Mouse (Mus musculus): ENCODE data around the gene Spata31d1a. TPM values are rescaled to one million over a fixed set of nuclear protein-coding genes. Genes with fewer than 3 reads are reported as not detected.
A peak's percentile ranks its signal among the peaks of the same experiment; 100 is the strongest.
"Not testable (repeated sequence)": the region's sequence is repeated elsewhere in the genome, so short reads cannot be mapped to it uniquely, and the experiment has no call there.

The Spata31d1a gene
- total and polyA plus RNA-seq, 3 experiments = 0.19 TPM; not detected in 2

DNA sequence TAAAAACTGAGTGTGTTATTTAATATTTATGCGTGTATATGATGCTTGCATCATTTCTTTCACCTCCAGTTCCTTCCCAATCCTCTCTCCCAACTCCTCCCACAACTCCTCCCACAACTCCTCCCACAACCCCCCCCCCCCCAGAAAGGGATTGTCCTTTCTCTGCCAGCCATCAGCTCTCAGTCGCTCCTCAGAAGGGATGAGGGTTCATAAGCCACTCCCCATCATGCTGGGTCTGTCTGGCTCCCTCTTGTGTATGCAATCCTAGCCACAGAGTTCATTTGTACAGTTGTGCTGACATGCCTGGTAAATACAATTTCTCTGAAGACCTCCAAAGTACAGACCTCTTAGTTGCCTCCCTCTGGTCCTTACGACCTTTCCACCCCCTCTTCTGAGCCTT is 25.1 kb upstream of the Spata31d1a start:
- Histone ChIP-seq H3K27me3 (replicated peaks) (peaks cover 1% of the 10 kb centered on the region), H3K4me1 (ENCODE audit: control insufficient read depth in 1 of 2, insufficient read depth in 2 of 2) (peaks cover 4 to 5% of the 10 kb centered on the region in 2 experiments), H3K79me2 (replicated peaks; ENCODE audit: control insufficient read depth, extremely low read depth, insufficient read depth, poor library complexity, severe bottlenecking) (no peaks in the 10 kb centered on the region), H3K9ac (ENCODE audit: insufficient read depth, low read depth) (no peak overlapping the region), H3K4me2 (ENCODE audit: insufficient read depth, low read depth, poor library complexity, severe bottlenecking) (no peak overlapping the region), H3K4me3 (replicated peaks in 1 of 3; ENCODE audit: low read depth in 2 of 3, low read length in 2 of 3, poor library complexity in 1 of 3) (no peak overlapping the region), H3K9me3 (replicated peaks; ENCODE audit: low read length) (no peaks in the 10 kb centered on the region), H3K27ac (ENCODE audit: insufficient read depth, low read depth) (no peak overlapping the region), H3K36me3 (replicated peaks in 1 of 2; ENCODE audit: control insufficient read depth in 1 of 2, insufficient read depth in 1 of 2, low read length in 1 of 2) (no peaks in the 10 kb centered on the region)
- peak; percentile 40 for DNase-seq (ENCODE audit: extremely low read depth)
- in situ Hi-C loops (cut with MboI; ENCODE audit: low pct_ligation_motif_present, low pct_unique_long_range_greater_than_20kb, low sequenced_read_pairs) = loop anchor here (25.0 kb wide), 1 partner anchor 1123 kb away; the partner anchor contains the start of gene Slc28a3
- dilution Hi-C loops (cut with MboI; ENCODE audit: extremely low pct_ligation_motif_present, extremely low pct_unique_long_range_greater_than_20kb, low sequenced_read_pairs) = no loop called here
- TF ChIP-seq MEF2A (IDR thresholded peaks at IDR 0.05; ENCODE audit: borderline replicate concordance, low read depth, low read length) (no peak), MAZ (IDR thresholded peaks at IDR 0.05; ENCODE audit: low read depth, low read length) (0 out of 2 replicates have a peak, but pooled peaks have one; percentile 22), CTCF (conservative IDR thresholded peaks at IDR 0.05 in 1 of 2, IDR thresholded peaks at IDR 0.05 in 1 of 2; ENCODE audit: low read depth in 2 of 2, low read length in 2 of 2) (peak in 1 of 2 experiments; percentile 50; a peak in 2 of 4 replicates), ZNF384 (IDR thresholded peaks at IDR 0.05; ENCODE audit: low read depth, low read length) (no peak), SMC3 (IDR thresholded peaks at IDR 0.05; ENCODE audit: low read depth, low read length) (peak; percentile 37)

DNA sequence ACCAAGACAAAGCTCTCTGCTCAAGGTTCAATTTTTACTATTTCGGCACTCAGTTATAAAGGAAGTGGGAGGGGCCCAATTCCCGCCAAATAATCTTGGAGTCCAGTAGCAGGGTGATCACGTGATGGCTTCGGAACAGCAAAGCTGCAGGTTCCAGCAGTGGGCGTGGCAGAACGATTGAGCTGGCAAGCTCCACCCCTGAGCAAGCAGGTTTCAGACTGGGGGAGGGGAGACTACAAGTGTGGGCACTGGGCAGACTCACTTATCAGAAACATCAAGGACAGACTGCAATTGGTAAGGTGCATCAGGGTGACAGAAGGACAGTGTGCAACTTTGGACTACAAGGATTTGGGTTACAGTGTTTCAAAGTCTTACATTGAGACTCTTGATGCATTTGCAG is 24.2 kb upstream of the Spata31d1a start:
- in situ Hi-C loops (cut with MboI; ENCODE audit: low pct_ligation_motif_present, low pct_unique_long_range_greater_than_20kb, low sequenced_read_pairs) = loop anchor here (25.0 kb wide), 1 partner anchor 1122 kb away; the partner anchor contains the start of gene Slc28a3
- TF ChIP-seq USF1 (IDR thresholded peaks at IDR 0.05; ENCODE audit: low read depth, low read length) = peak; percentile 30
- H3K27me3 ChIP-seq (replicated peaks); dilution Hi-C loops (cut with MboI; ENCODE audit: extremely low pct_ligation_motif_present, extremely low pct_unique_long_range_greater_than_20kb, low sequenced_read_pairs); H3K27ac ChIP-seq (ENCODE audit: insufficient read depth, low read depth); DNase-seq (ENCODE audit: extremely low read depth); H3K4me2 ChIP-seq (ENCODE audit: insufficient read depth, low read depth, poor library complexity, severe bottlenecking); H3K9ac ChIP-seq (ENCODE audit: insufficient read depth, low read depth); H3K9me3 ChIP-seq (replicated peaks; ENCODE audit: low read length); H3K36me3 ChIP-seq (replicated peaks in 1 of 2; ENCODE audit: control insufficient read depth in 1 of 2, insufficient read depth in 1 of 2, low read length in 1 of 2); H3K4me3 ChIP-seq (replicated peaks in 1 of 3; ENCODE audit: low read depth in 2 of 3, low read length in 2 of 3, poor library complexity in 1 of 3); H3K4me1 ChIP-seq (ENCODE audit: control insufficient read depth in 1 of 2, insufficient read depth in 2 of 2); H3K79me2 ChIP-seq (replicated peaks; ENCODE audit: control insufficient read depth, extremely low read depth, insufficient read depth, poor library complexity, severe bottlenecking): not testable (repeated sequence)

DNA sequence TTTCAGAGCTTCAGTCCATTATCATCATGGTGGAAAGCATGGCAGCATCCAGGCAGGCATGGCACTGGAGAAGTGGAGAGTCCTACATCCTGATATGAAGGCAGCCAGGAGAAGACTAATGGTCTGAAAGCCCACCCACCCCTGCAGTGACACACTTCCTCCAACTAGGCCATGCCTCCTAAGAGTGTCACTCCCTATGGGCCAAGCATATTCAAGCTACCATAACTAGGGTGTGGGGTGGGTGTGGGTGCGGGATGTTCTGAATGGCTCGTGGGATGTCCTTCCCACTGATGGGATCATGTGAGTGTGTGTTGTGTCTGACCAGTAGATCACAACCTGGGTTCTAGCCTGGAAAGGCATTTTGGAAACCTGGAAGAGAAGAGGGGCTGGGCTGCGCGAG is 23.8 kb upstream of the Spata31d1a start:
- Histone ChIP-seq H3K79me2 (replicated peaks; ENCODE audit: control insufficient read depth, extremely low read depth, insufficient read depth, poor library complexity, severe bottlenecking) (no peaks in the 10 kb centered on the region), H3K27ac (ENCODE audit: insufficient read depth, low read depth) (no peak overlapping the region), H3K4me1 (ENCODE audit: control insufficient read depth in 1 of 2, insufficient read depth in 2 of 2) (peaks cover 4 to 5% of the 10 kb centered on the region in 2 experiments), H3K36me3 (replicated peaks in 1 of 2; ENCODE audit: control insufficient read depth in 1 of 2, insufficient read depth in 1 of 2, low read length in 1 of 2) (no peaks in the 10 kb centered on the region), H3K4me3 (replicated peaks in 1 of 3; ENCODE audit: low read depth in 2 of 3, low read length in 2 of 3, poor library complexity in 1 of 3) (no peak overlapping the region), H3K9me3 (replicated peaks; ENCODE audit: low read length) (no peaks in the 10 kb centered on the region), H3K4me2 (ENCODE audit: insufficient read depth, low read depth, poor library complexity, severe bottlenecking) (no peak overlapping the region), H3K27me3 (replicated peaks) (peaks cover 1% of the 10 kb centered on the region), H3K9ac (ENCODE audit: insufficient read depth, low read depth) (no peak overlapping the region)
- in situ Hi-C loops (cut with MboI; ENCODE audit: low pct_ligation_motif_present, low pct_unique_long_range_greater_than_20kb, low sequenced_read_pairs) (loop anchor here (25.0 kb wide), 1 partner anchor 1122 kb away; the partner anchor contains the start of gene Slc28a3), dilution Hi-C loops (cut with MboI; ENCODE audit: extremely low pct_ligation_motif_present, extremely low pct_unique_long_range_greater_than_20kb, low sequenced_read_pairs) (no loop called here)
- no peak for TF ChIP-seq RAD21 (IDR thresholded peaks at IDR 0.05; ENCODE audit: low read depth, low read length)
- no peak for TF ChIP-seq ETS1 (conservative IDR thresholded peaks at IDR 0.05; ENCODE audit: low read depth, low read length)
- no peak for TF ChIP-seq ZNF384 (IDR thresholded peaks at IDR 0.05; ENCODE audit: low read depth, low read length)
- TF ChIP-seq JUN (IDR thresholded peaks at IDR 0.05; ENCODE audit: insufficient read depth, low read depth, low read length) = no peak
- no peak for TF ChIP-seq NRF1 (IDR thresholded peaks at IDR 0.05; ENCODE audit: low read depth, low read length)
- TF ChIP-seq ZKSCAN1 (IDR thresholded peaks at IDR 0.05; ENCODE audit: borderline replicate concordance, low read depth, low read length) = no peak
- no peak for DNase-seq (ENCODE audit: extremely low read depth)

All from CH12.LX (cell line).